Mouse (Mus musculus): Measurements from ENCODE around the gene Krt80.

DNA sequence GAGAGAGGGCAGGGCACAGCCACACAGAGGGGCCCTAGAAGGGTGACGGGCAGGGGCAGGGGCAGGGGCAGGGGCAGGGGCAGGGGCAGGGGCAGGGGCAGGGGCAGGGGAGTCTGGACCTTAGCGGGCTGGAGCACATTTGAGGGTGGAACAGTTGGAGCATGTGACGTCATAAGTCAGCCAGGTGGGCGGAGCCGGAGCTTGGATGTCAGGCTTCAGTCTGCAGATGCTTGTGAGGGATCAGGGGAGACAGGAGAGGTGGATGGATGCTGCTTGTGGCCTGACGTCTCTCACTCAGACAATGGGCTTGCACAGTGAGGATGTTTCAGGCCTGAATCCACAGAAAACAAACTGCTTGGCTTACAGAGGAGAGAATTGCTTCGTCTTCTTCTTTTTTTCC is 71.4 kb downstream of the Krt80 start:
- no peak for TF ChIP-seq CTCF (IDR thresholded peaks at IDR 0.05)
- no peak for TF ChIP-seq EP300 (IDR thresholded peaks at IDR 0.05)

Data from lung, postnatal 0 days (tissue).